Mouse (Mus musculus): ENCODE measurements around the gene Rnase2b. TPM values are rescaled to one million over a fixed set of nuclear protein-coding genes. Genes with fewer than 3 reads are reported as not detected.
"Not testable (repeated sequence)": the region's sequence is repeated elsewhere in the genome, so short reads cannot be mapped to it uniquely, and the experiment has no call there.

The Rnase2b gene
- total RNA-seq, 1 experiment, result not detected

DNA sequence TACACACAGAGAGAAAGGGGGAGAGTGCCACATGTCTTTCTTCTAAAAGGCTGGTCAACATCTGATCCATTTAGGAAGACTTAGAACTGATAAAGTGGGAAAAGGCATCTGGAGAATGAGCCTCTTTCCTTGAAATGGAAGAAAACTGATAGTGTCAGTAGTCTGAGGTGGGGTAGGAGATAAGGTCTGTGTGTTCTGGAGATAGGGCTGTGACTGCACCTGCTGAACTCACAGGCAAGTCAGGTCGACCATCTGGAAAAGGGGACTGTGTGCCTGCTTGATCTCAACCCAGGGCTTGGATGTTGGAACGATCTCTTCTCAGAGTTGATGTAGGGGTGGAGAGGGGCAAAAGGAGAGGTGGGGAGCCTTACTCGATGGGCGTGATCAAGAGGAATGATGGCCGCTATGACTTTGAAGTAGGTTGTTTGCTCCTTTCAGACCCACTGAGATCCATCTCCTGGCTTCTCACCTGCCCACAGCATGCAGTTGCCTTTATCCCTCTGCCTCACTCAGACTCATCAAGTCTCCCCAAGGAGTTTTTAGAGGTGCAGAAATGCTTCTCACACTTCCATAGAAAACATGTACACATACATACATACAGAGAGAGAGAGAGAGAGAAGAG is 9.7 kb upstream of the Rnase2b start:
- Histone ChIP-seq H3K4me3 (ENCODE audit: insufficient read depth in 1 of 2, low read depth in 1 of 2, low read length in 2 of 2, poor library complexity in 1 of 2, severe bottlenecking in 1 of 2) (no peak overlapping the region), H3K27ac (ENCODE audit: insufficient read depth, low read depth, low read length, poor library complexity, severe bottlenecking) (no peak overlapping the region), H3K4me1 (ENCODE audit: control insufficient read depth in 2 of 2, insufficient read depth in 2 of 2, low read length in 2 of 2, poor library complexity in 1 of 2) (no peaks in the 10 kb centered on the region), H3K9me3 (ENCODE audit: control insufficient read depth, insufficient read depth, low read depth, low read length) (no peaks in the 10 kb centered on the region), H3K36me3 (ENCODE audit: control insufficient read depth, insufficient read depth, low read length, poor library complexity, severe bottlenecking) (no peaks in the 10 kb centered on the region), H3K9ac (ENCODE audit: insufficient read depth, low read depth, low read length, poor library complexity, severe bottlenecking) (no peak overlapping the region)
- no peak for TF ChIP-seq ZNF384 (IDR thresholded peaks at IDR 0.05; ENCODE audit: low read depth, low read length)
- no peak for TF ChIP-seq ZC3H11A (IDR thresholded peaks at IDR 0.05; ENCODE audit: borderline replicate concordance, low read depth, low read length)
- no peak for TF ChIP-seq HCFC1 (IDR thresholded peaks at IDR 0.05; ENCODE audit: borderline replicate concordance, insufficient read depth, low read length)
- no peak for DNase-seq (ENCODE audit: low read depth, low spot score)
- in situ Hi-C loops (cut with MboI; ENCODE audit: low sequenced_read_pairs in 2 of 2, unreplicated experiment in 2 of 2), result no loop called here

DNA sequence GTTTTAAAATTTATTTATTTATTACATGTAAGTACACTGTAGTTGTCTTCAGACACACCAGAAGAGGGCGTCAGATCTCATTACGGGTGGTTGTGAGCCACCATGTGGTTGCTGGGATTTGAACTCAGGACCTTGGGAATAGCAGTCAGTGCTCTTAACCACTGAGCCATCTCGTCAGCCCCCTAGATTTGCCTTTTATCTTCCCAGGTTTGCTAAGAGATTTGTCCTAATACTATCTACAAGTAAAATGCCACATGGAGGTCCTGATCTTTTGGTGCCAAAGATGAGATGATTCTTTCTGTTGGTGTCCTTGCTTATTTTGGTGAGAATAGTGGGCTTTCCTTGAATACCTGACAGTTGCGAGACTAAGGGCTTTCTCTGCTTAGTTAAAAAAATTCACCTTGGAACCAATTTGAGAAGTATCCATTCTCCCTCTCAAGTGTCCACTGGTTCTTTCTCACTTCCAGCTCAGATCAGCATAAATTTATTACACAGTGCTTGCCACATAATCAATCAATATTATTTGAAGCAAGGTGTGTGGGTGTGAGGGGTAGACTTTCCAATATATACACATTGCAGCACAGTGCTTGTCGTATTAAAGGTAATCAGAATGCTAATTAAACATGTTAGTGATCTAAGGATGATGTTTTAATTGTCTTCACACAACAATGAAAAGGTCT is 5.9 kb upstream of the Rnase2b start:
- in situ Hi-C loops (cut with MboI; ENCODE audit: low sequenced_read_pairs in 2 of 2, unreplicated experiment in 2 of 2), result no loop called here
- no peak overlapping the region for H3K27ac ChIP-seq (ENCODE audit: insufficient read depth, low read depth, low read length, poor library complexity, severe bottlenecking)
- H3K4me3 ChIP-seq (ENCODE audit: insufficient read depth in 1 of 2, low read depth in 1 of 2, low read length in 2 of 2, poor library complexity in 1 of 2, severe bottlenecking in 1 of 2), result no peak overlapping the region

DNA sequence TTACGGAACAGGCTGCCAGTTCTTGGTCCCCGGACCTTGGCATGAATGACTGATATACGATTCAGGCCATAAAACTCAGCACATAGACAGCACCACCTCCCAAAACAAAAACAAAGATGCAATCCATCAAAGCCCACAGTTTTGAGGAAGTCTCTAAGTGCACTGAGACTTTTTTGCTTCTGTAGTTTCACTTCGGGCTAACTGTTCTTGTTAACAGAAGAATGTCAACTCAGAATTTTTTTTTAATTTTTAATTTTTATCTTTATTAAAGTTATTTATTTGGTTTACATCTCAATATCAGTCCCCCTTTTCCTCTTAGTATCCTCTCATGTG is 5.4 kb upstream of the Rnase2b start:
- DNase-seq (ENCODE audit: low read depth, low spot score), result no peak
- no peak overlapping the region for H3K9ac ChIP-seq (ENCODE audit: insufficient read depth, low read depth, low read length, poor library complexity, severe bottlenecking)
- in situ Hi-C loops (cut with MboI; ENCODE audit: low sequenced_read_pairs in 2 of 2, unreplicated experiment in 2 of 2), result no loop called here
- no peaks in the 10 kb centered on the region for H3K9me3 ChIP-seq (ENCODE audit: control insufficient read depth, insufficient read depth, low read depth, low read length)
- TF ChIP-seq ZC3H11A (IDR thresholded peaks at IDR 0.05; ENCODE audit: borderline replicate concordance, low read depth, low read length) (no peak), CHD2 (IDR thresholded peaks at IDR 0.05; ENCODE audit: low read depth, low read length) (no peak), ZNF384 (IDR thresholded peaks at IDR 0.05; ENCODE audit: low read depth, low read length) (no peak), HCFC1 (IDR thresholded peaks at IDR 0.05; ENCODE audit: borderline replicate concordance, insufficient read depth, low read length) (no peak), MAFK (IDR thresholded peaks at IDR 0.05; ENCODE audit: insufficient read depth, low read depth, low read length) (no peak)
- H3K36me3 ChIP-seq (ENCODE audit: control insufficient read depth, insufficient read depth, low read length, poor library complexity, severe bottlenecking), result no peaks in the 10 kb centered on the region
- no peak overlapping the region for H3K4me3 ChIP-seq (ENCODE audit: insufficient read depth in 1 of 2, low read depth in 1 of 2, low read length in 2 of 2, poor library complexity in 1 of 2, severe bottlenecking in 1 of 2)
- H3K27ac ChIP-seq (ENCODE audit: insufficient read depth, low read depth, low read length, poor library complexity, severe bottlenecking), result no peak overlapping the region
- no peaks in the 10 kb centered on the region for H3K4me1 ChIP-seq (ENCODE audit: control insufficient read depth in 2 of 2, insufficient read depth in 2 of 2, low read length in 2 of 2, poor library complexity in 1 of 2)

More for the DNA sequence above, 5.9 kb upstream of the Rnase2b start:
- Histone ChIP-seq H3K36me3 (ENCODE audit: control insufficient read depth, insufficient read depth, low read length, poor library complexity, severe bottlenecking) (no peaks in the 10 kb centered on the region), H3K9me3 (ENCODE audit: control insufficient read depth, insufficient read depth, low read depth, low read length) (no peaks in the 10 kb centered on the region), H3K4me1 (ENCODE audit: control insufficient read depth in 2 of 2, insufficient read depth in 2 of 2, low read length in 2 of 2, poor library complexity in 1 of 2) (no peaks in the 10 kb centered on the region), H3K9ac (ENCODE audit: insufficient read depth, low read depth, low read length, poor library complexity, severe bottlenecking) (no peak overlapping the region)
- TF ChIP-seq MAFK (IDR thresholded peaks at IDR 0.05; ENCODE audit: insufficient read depth, low read depth, low read length), result no peak
- no peak for TF ChIP-seq ZNF384 (IDR thresholded peaks at IDR 0.05; ENCODE audit: low read depth, low read length)
- TF ChIP-seq CHD2 (IDR thresholded peaks at IDR 0.05; ENCODE audit: low read depth, low read length), result no peak
- TF ChIP-seq ZC3H11A (IDR thresholded peaks at IDR 0.05; ENCODE audit: borderline replicate concordance, low read depth, low read length), result no peak
- TF ChIP-seq HCFC1 (IDR thresholded peaks at IDR 0.05; ENCODE audit: borderline replicate concordance, insufficient read depth, low read length), result no peak
- DNase-seq (ENCODE audit: low read depth, low spot score), result no peak

DNA sequence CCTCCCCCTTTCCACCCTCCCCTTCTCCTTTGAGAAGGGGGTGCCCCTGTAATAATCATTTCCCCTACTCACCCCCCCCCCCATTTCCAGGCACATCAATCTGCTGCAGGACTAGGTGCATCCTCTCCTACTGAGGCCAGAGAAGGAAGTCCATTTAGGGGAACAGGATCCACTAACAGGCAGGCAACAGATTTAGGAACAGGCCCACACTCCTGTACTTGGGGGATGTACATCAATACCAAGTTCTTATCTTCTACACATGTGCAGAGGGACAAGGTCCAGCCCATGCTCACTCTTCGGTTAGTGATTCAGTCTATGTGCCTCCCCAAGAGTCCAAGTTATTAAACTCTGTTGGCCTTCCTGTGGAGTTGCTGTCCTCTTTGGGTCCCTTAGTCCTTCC is 5.0 kb upstream of the Rnase2b start:
- H3K9ac ChIP-seq (ENCODE audit: insufficient read depth, low read depth, low read length, poor library complexity, severe bottlenecking), result no peak overlapping the region
- H3K9me3 ChIP-seq (ENCODE audit: control insufficient read depth, insufficient read depth, low read depth, low read length), result no peaks in the 10 kb centered on the region
- no peak for DNase-seq (ENCODE audit: low read depth, low spot score)
- in situ Hi-C loops (cut with MboI; ENCODE audit: low sequenced_read_pairs in 2 of 2, unreplicated experiment in 2 of 2), result no loop called here
- H3K36me3 ChIP-seq (ENCODE audit: control insufficient read depth, insufficient read depth, low read length, poor library complexity, severe bottlenecking), result no peaks in the 10 kb centered on the region
- no peaks in the 10 kb centered on the region for H3K4me1 ChIP-seq (ENCODE audit: control insufficient read depth in 2 of 2, insufficient read depth in 2 of 2, low read length in 2 of 2, poor library complexity in 1 of 2)
- no peak overlapping the region for H3K4me3 ChIP-seq (ENCODE audit: insufficient read depth in 1 of 2, low read depth in 1 of 2, low read length in 2 of 2, poor library complexity in 1 of 2, severe bottlenecking in 1 of 2)
- no peak for TF ChIP-seq ZC3H11A (IDR thresholded peaks at IDR 0.05; ENCODE audit: borderline replicate concordance, low read depth, low read length)
- no peak for TF ChIP-seq MAFK (IDR thresholded peaks at IDR 0.05; ENCODE audit: insufficient read depth, low read depth, low read length)
- no peak for TF ChIP-seq CHD2 (IDR thresholded peaks at IDR 0.05; ENCODE audit: low read depth, low read length)
- no peak for TF ChIP-seq ZNF384 (IDR thresholded peaks at IDR 0.05; ENCODE audit: low read depth, low read length)
- no peak for TF ChIP-seq HCFC1 (IDR thresholded peaks at IDR 0.05; ENCODE audit: borderline replicate concordance, insufficient read depth, low read length)
- H3K27ac ChIP-seq (ENCODE audit: insufficient read depth, low read depth, low read length, poor library complexity, severe bottlenecking), result no peak overlapping the region

DNA sequence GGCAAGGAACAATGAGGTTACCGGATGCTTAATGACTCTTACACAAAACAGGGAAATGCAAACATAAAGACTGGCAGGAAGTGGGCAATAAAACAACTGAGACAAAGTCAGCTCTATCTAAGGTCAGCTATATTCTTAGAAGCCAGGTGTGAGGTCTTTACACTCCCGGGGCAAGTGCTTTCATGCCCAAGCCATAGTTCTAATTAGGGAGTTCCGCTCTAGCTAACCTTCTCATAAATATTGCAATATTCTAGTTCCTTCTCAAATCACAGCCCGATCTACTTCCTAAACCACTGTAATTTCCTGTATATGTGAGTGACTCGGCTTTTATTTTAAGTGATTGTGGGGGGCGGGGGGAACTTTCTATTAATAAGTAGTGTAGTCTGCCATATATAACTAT is 1.3 kb downstream of the Rnase2b start:
- in situ Hi-C loops (cut with MboI; ENCODE audit: low sequenced_read_pairs in 2 of 2, unreplicated experiment in 2 of 2); H3K9ac ChIP-seq (ENCODE audit: insufficient read depth, low read depth, low read length, poor library complexity, severe bottlenecking); H3K4me3 ChIP-seq (ENCODE audit: insufficient read depth in 1 of 2, low read depth in 1 of 2, low read length in 2 of 2, poor library complexity in 1 of 2, severe bottlenecking in 1 of 2); H3K4me1 ChIP-seq (ENCODE audit: control insufficient read depth in 2 of 2, insufficient read depth in 2 of 2, low read length in 2 of 2, poor library complexity in 1 of 2); DNase-seq (ENCODE audit: low read depth, low spot score); H3K9me3 ChIP-seq (ENCODE audit: control insufficient read depth, insufficient read depth, low read depth, low read length); H3K36me3 ChIP-seq (ENCODE audit: control insufficient read depth, insufficient read depth, low read length, poor library complexity, severe bottlenecking); H3K27ac ChIP-seq (ENCODE audit: insufficient read depth, low read depth, low read length, poor library complexity, severe bottlenecking): not testable (repeated sequence)

Data from ES-E14 (cell line).